Mouse (Mus musculus) spleen, adult 2 months (tissue): ENCODE results near the gene St6gal2. TPM values are rescaled to one million over a fixed set of nuclear protein-coding genes. Genes with fewer than 3 reads are reported as not detected.

ENCODE experiments used
- DNase-seq, 2 experiments: peaks; one replicate each; pipeline versions ENCODE4 v3.0.0 to v3.0.0-alpha.2; 2012 to 2021; ENCODE audit warnings: low spot score in 2 of 2, low read depth in 1 of 2
- H3K27ac ChIP-seq: fragments of 200-500 bp; 2 replicates; pipeline ENCODE4 v1.5.1; 2012; ENCODE audit warnings: low read length, inconsistent platforms; ENCODE audit not compliant: insufficient read depth
- H3K27me3 ChIP-seq: fragments of 200-500 bp; 2 replicates; pipeline ENCODE4 v1.6.1; 2012; ENCODE audit warnings: mild to moderate bottlenecking, moderate library complexity, low read length, inconsistent platforms; ENCODE audit not compliant: control insufficient read depth, insufficient read depth
- H3K36me3 ChIP-seq: fragments of 200-500 bp; 2 replicates; pipeline ENCODE4 v1.6.1; 2012; ENCODE audit warnings: mild to moderate bottlenecking, low read length, inconsistent platforms; ENCODE audit not compliant: control insufficient read depth, insufficient read depth
- H3K4me1 ChIP-seq: fragments of 200-500 bp; 2 replicates; pipeline ENCODE4 v1.6.1; 2011; ENCODE audit warnings: inconsistent platforms; ENCODE audit not compliant: control insufficient read depth, insufficient read depth, insufficient read length
- H3K4me3 ChIP-seq: fragments of 200-500 bp; 2 replicates; pipeline ENCODE4 v1.5.1; 2011; ENCODE audit warnings: mild to moderate bottlenecking, inconsistent platforms; ENCODE audit not compliant: insufficient read depth, insufficient read length; ENCODE audit errors: extremely low read depth
- CTCF ChIP-seq: fragments of 200-500 bp; IDR thresholded peaks from 2 replicates; pipeline ENCODE4 v1.5.1; 2011; ENCODE audit warnings: mild to moderate bottlenecking, inconsistent platforms; ENCODE audit not compliant: insufficient read depth, insufficient read length, insufficient replicate concordance; ENCODE audit errors: extremely low read depth
- POLR2A ChIP-seq: fragments of 200-500 bp; IDR thresholded peaks from 2 replicates; pipeline ENCODE4 v1.6.1; 2011; ENCODE audit warnings: low read depth, low read length, inconsistent platforms
- WGBS: fragments of 180-500 bp; shearing (Covaris S2); methylation state at CpG from one replicate; pipeline ENCODE4 v1.1.7; 2018; 5-methylcytosine and 5-hydroxymethylcytosine counted together
- polyA plus RNA-seq: library from polyadenylated mRNA; depleted of rRNA; stranded (reverse); fragments of >200 nt; gene quantifications from 2 replicates; pipeline ENCODE4 v1.2.3, GENCODE M21; 2012; rRNA removed

St6gal2 gene
- polyA plus RNA-seq: not detected in 2 replicates

DNA sequence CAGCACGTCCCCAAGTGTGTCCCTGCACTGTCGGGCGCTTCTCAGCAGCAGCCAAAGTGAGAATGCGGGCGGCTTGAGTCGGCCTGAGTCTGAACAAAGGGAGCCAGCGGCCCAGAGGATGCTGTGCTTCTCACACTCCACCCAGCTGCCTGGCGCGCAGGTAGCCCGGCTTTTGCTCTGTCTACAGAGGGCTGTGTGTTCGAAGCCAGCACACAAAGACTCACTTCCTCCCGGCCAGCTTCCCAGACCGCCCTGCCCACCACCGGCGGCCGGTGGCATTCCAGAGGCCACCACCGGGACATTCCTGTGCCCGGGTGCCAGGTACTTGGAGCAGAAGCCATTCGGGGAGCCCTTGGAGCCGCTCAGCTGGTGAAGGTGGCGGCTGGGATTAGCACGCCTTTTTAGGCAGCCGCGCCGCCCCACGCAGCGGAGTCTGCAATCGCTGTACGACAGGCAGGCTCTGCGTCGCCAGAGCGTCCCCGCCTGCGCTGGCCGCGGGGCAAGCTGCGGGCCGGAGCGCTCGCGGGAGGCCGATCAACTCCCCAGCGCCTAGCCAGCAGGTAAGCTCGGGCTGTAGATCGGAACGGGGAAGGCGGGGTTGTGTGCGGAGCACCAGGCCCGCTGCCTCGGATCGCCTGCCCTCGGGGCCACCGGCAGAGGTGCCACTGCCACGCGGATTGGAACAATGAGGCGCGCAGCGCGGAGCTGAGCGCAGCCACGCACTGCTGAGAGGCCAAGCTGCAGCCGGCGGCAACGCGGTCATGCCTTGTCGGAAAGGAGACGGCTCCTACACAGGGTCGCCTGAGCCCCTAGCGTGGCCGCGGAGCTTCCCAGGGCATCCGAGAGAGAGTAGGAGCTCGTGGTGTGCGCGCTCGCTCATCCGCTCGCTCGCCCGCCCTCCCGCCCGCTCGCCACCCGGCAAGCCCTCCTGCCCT, at the start of gene St6gal2:
Gene St6gal2, plus strand, starts transcription at position 133 of the 935 bp plus-strand sequence.
- Histone ChIP-seq H3K4me1 (no peaks in the 10 kb centered on the region), H3K27ac (no peak within 1 kb of the TSS), H3K36me3 (no peaks in the 10 kb centered on the region), H3K27me3 (peaks cover 5% of the 10 kb centered on the region; the same call in 1 of the 2 replicates), H3K4me3 (no peak within 1 kb of the TSS)
- WGBS: 6% methylated on average over 80 of the region's 84 CpGs
- TF ChIP-seq POLR2A: no peak
- no peak for TF ChIP-seq CTCF
- no peak for DNase-seq

DNA sequence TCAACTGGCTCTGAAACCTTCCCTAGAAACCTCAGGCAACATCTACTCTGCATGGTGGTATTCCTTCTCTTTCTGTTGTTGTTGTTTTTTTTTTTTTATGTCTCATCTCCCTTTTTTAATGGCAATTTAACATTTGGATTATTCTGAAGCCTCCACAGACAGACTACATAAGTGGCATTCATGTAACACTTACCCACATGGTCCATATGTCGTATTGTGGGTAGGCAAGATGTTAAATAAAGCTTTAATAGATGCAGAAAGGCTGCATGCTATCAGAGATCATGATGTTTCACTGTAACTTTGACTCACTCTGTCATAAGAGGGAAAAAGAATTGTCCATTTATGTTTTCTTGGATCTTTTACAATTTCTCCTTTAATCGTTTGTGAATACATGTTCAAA, 39.1 kb upstream of the St6gal2 start:
- 89% methylated on average over 2 of the region's 2 CpGs for WGBS
- Histone ChIP-seq H3K4me1 (no peaks in the 10 kb centered on the region), H3K4me3 (no peak overlapping the region), H3K27ac (no peak overlapping the region), H3K36me3 (no peaks in the 10 kb centered on the region), H3K27me3 (no peaks in the 10 kb centered on the region)
- no peak for DNase-seq
- TF ChIP-seq CTCF (no peak), POLR2A (no peak)

GRCm38 (mm10) chr17:55416519-55416918, 28.7 kb upstream of the St6gal2 start:
- H3K27me3 ChIP-seq: no peaks in the 10 kb centered on the region
- H3K36me3 ChIP-seq: no peaks in the 10 kb centered on the region
- no peak for TF ChIP-seq POLR2A
- no peak for TF ChIP-seq CTCF
- no peak overlapping the region for H3K27ac ChIP-seq
- H3K4me1 ChIP-seq: no peaks in the 10 kb centered on the region
- 69% methylated on average over 2 of the region's 2 CpGs for WGBS
- DNase-seq: no peak
- no peak overlapping the region for H3K4me3 ChIP-seq

GRCm38 (mm10) chr17:55446185-55446527, 974 bp downstream of the St6gal2 start:
- H3K4me3 ChIP-seq: no peak overlapping the region
- no peak for DNase-seq
- H3K27ac ChIP-seq: no peak overlapping the region
- peaks cover 5% of the 10 kb centered on the region; the same call in 1 of the 2 replicates for H3K27me3 ChIP-seq
- no peaks in the 10 kb centered on the region for H3K36me3 ChIP-seq
- WGBS: 17% methylated on average over 6 of the region's 6 CpGs
- no peak for TF ChIP-seq CTCF
- TF ChIP-seq POLR2A: no peak
- no peaks in the 10 kb centered on the region for H3K4me1 ChIP-seq

DNA sequence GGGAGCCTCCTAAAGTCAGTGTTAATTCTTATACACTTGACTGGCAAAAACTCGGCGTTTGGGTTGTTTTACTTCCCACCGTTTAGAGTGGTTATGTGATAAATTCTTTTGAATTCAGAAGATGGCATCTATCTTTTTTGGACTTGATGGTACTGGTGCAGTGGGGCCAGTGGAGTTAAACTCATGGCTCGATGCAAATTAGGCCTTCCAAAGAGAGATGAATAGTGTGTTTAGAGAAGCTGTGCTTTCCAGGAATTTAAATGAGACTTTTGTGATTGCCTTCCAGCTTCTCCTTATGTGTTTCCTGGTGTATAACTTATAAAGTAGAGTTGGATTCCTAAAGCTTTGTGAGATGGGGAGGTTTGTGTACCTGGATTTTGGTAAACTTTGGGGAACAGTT, 1.5 kb downstream of the St6gal2 start:
- Histone ChIP-seq H3K4me1 (no peaks in the 10 kb centered on the region), H3K27me3 (peaks cover 5% of the 10 kb centered on the region; the same call in 1 of the 2 replicates), H3K27ac (no peak overlapping the region), H3K4me3 (no peak overlapping the region), H3K36me3 (no peaks in the 10 kb centered on the region)
- WGBS: 41% methylated on average over 4 of the region's 4 CpGs
- no peak for DNase-seq
- no peak for TF ChIP-seq CTCF
- no peak for TF ChIP-seq POLR2A

DNA sequence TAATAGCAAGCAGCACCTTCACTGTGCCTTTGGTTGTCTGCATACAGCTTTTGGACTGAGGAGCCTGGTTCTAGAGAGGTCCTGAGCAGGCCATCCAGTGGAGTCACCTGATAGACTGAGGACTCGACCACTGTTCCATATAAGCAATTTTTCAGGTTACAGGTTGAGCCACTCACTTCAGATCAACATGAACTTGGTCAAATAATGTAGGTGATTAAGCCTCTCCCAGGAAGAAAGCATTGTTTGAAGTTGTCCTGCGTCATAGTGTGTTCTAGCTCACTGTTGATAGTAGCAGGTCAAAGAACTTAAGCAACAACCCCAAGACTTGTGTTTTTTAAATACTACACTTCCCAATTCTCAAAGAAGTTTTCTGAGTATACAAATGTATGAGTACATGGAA, 5.8 kb downstream of the St6gal2 start:
- H3K27ac ChIP-seq: no peak overlapping the region
- H3K4me3 ChIP-seq: no peak overlapping the region
- no peaks in the 10 kb centered on the region for H3K4me1 ChIP-seq
- WGBS: 62% methylated on average over 2 of the region's 2 CpGs
- no peaks in the 10 kb centered on the region for H3K27me3 ChIP-seq
- no peaks in the 10 kb centered on the region for H3K36me3 ChIP-seq
- TF ChIP-seq CTCF (no peak), POLR2A (no peak)
- no peak for DNase-seq

- no peaks in the 10 kb centered on the region for H3K36me3 ChIP-seq
- TF ChIP-seq CTCF: no peak
- TF ChIP-seq POLR2A: no peak
- H3K27ac ChIP-seq: no peak overlapping the region
- DNase-seq: no peak
- H3K27me3 ChIP-seq: no peaks in the 10 kb centered on the region
- WGBS: 43% methylated on average over 3 of the region's 3 CpGs
- no peak overlapping the region for H3K4me3 ChIP-seq
- no peaks in the 10 kb centered on the region for H3K4me1 ChIP-seq
These were observed 9.3 kb downstream of the St6gal2 start for GRCm38 (mm10) chr17:55454487-55454886.
